Mouse (Mus musculus): ENCODE results near the gene Tnfrsf8.
"Not testable (repeated sequence)": the region's sequence is repeated elsewhere in the genome, so short reads cannot be mapped to it uniquely, and the experiment has no call there.

The Tnfrsf8 gene

GRCm38 (mm10) chr4:145306422-145306821, 8.5 kb downstream of the Tnfrsf8 start:
- no peak for DNase-seq (ENCODE audit: low spot score)

- not testable (repeated sequence) for DNase-seq (ENCODE audit: low spot score)
Observed at GRCm38 (mm10) chr4:145305661-145306362, 9.2 kb downstream of the Tnfrsf8 start.

GRCm38 (mm10) chr4:145304109-145304508, 10.9 kb downstream of the Tnfrsf8 start:
- DNase-seq (ENCODE audit: low spot score), result no peak

- no peak for DNase-seq (ENCODE audit: low spot score)
Observed at GRCm38 (mm10) chr4:145302106-145302505, 12.9 kb downstream of the Tnfrsf8 start.

- no peak for DNase-seq (ENCODE audit: low spot score)
Observed at GRCm38 (mm10) chr4:145300210-145300927, 14.6 kb downstream of the Tnfrsf8 start.

- no peak for DNase-seq (ENCODE audit: low spot score)
Observed at GRCm38 (mm10) chr4:145299355-145299754, 15.6 kb downstream of the Tnfrsf8 start.

GRCm38 (mm10) chr4:145298846-145299245, 16.1 kb downstream of the Tnfrsf8 start:
- DNase-seq (ENCODE audit: low spot score), result no peak

GRCm38 (mm10) chr4:145295589-145296300, 19.2 kb downstream of the Tnfrsf8 start:
- peak; percentile 71 for DNase-seq (ENCODE audit: low spot score)

- no peak for DNase-seq (ENCODE audit: low spot score)
Observed at GRCm38 (mm10) chr4:145294588-145294987, 20.4 kb downstream of the Tnfrsf8 start.

- peak; percentile 89 for DNase-seq (ENCODE audit: low spot score)
Observed at GRCm38 (mm10) chr4:145286369-145287120, 28.4 kb downstream of the Tnfrsf8 start.

GRCm38 (mm10) chr4:145284675-145285074, 30.3 kb downstream of the Tnfrsf8 start:
- DNase-seq (ENCODE audit: low spot score), result no peak

GRCm38 (mm10) chr4:145283441-145283840, 31.5 kb downstream of the Tnfrsf8 start:
- no peak for DNase-seq (ENCODE audit: low spot score)

GRCm38 (mm10) chr4:145280966-145281365, 34.0 kb downstream of the Tnfrsf8 start:
- DNase-seq (ENCODE audit: low spot score), result no peak

GRCm38 (mm10) chr4:145278724-145279370, 36.1 kb downstream of the Tnfrsf8 start:
- no peak for DNase-seq (ENCODE audit: low spot score)

- no peak for DNase-seq (ENCODE audit: low spot score)
Observed at GRCm38 (mm10) chr4:145278231-145278630, 36.7 kb downstream of the Tnfrsf8 start.

GRCm38 (mm10) chr4:145276368-145277249, 38.4 kb downstream of the Tnfrsf8 start:
- no peak for DNase-seq (ENCODE audit: low spot score)

GRCm38 (mm10) chr4:145274887-145275286, 40.1 kb downstream of the Tnfrsf8 start:
- no peak for DNase-seq (ENCODE audit: low spot score)

- DNase-seq (ENCODE audit: low spot score), result no peak
Observed at GRCm38 (mm10) chr4:145273923-145274322, 41.0 kb downstream of the Tnfrsf8 start.

GRCm38 (mm10) chr4:145272763-145273162, 42.2 kb downstream of the Tnfrsf8 start:
- DNase-seq (ENCODE audit: low spot score), result no peak

- no peak for DNase-seq (ENCODE audit: low spot score)
Observed at GRCm38 (mm10) chr4:145271634-145272033, 43.3 kb downstream of the Tnfrsf8 start.

- no peak for DNase-seq (ENCODE audit: low spot score)
Observed at GRCm38 (mm10) chr4:145270136-145270535, 44.8 kb downstream of the Tnfrsf8 start.
